Mouse (Mus musculus): ENCODE data around the gene Muc2. TPM values are rescaled to one million over a fixed set of nuclear protein-coding genes. Genes with fewer than 3 reads are reported as not detected.
A peak's percentile ranks its signal among the peaks of the same experiment; 100 is the strongest.

Muc2 gene
- polyA plus RNA-seq, 1 experiment = 1.4 TPM

GRCm38 (mm10) chr7:141752513-141752912, 62.4 kb downstream of the Muc2 start:
- 78% methylated on average over 6 of the region's 6 CpGs for WGBS
- H3K27ac ChIP-seq (ENCODE audit: control insufficient read depth, insufficient read depth, low read length) = no peak overlapping the region
- H3K36me3 ChIP-seq (ENCODE audit: control insufficient read depth, insufficient read depth, low read length) = no peaks in the 10 kb centered on the region
- no peaks in the 10 kb centered on the region for H3K4me1 ChIP-seq (replicated peaks; ENCODE audit: control insufficient read depth, insufficient read depth, low read length)
- H3K27me3 ChIP-seq (ENCODE audit: control insufficient read depth, insufficient read depth, low read length) = no peaks in the 10 kb centered on the region
- TF ChIP-seq CTCF (IDR thresholded peaks at IDR 0.05; ENCODE audit: borderline replicate concordance, control insufficient read depth, extremely low read depth, insufficient read depth, low read length, poor library complexity) = no peak
- no peak for TF ChIP-seq POLR2A (IDR thresholded peaks at IDR 0.05; ENCODE audit: control insufficient read depth, extremely low read depth, insufficient read depth, low read length, poor library complexity)
- no peak overlapping the region for H3K4me3 ChIP-seq (ENCODE audit: control insufficient read depth, insufficient read depth, low read length)
- no peak for DNase-seq

- H3K27ac ChIP-seq (ENCODE audit: control insufficient read depth, insufficient read depth, low read length) = no peak overlapping the region
- H3K4me3 ChIP-seq (ENCODE audit: control insufficient read depth, insufficient read depth, low read length) = no peak overlapping the region
- no peaks in the 10 kb centered on the region for H3K27me3 ChIP-seq (ENCODE audit: control insufficient read depth, insufficient read depth, low read length)
- peak; percentile 55 for DNase-seq
- no peak for TF ChIP-seq POLR2A (IDR thresholded peaks at IDR 0.05; ENCODE audit: control insufficient read depth, extremely low read depth, insufficient read depth, low read length, poor library complexity)
- H3K36me3 ChIP-seq (ENCODE audit: control insufficient read depth, insufficient read depth, low read length) = no peaks in the 10 kb centered on the region
- 48% methylated on average over 4 of the region's 4 CpGs for WGBS
- no peaks in the 10 kb centered on the region for H3K4me1 ChIP-seq (replicated peaks; ENCODE audit: control insufficient read depth, insufficient read depth, low read length)
These were observed 65.7 kb downstream of the Muc2 start for GRCm38 (mm10) chr7:141755831-141756230.

GRCm38 (mm10) chr7:141758291-141758690, 68.2 kb downstream of the Muc2 start:
- Histone ChIP-seq H3K4me3 (ENCODE audit: control insufficient read depth, insufficient read depth, low read length) (no peak overlapping the region), H3K4me1 (replicated peaks; ENCODE audit: control insufficient read depth, insufficient read depth, low read length) (no peaks in the 10 kb centered on the region), H3K27me3 (ENCODE audit: control insufficient read depth, insufficient read depth, low read length) (no peaks in the 10 kb centered on the region), H3K27ac (ENCODE audit: control insufficient read depth, insufficient read depth, low read length) (no peak overlapping the region), H3K36me3 (ENCODE audit: control insufficient read depth, insufficient read depth, low read length) (no peaks in the 10 kb centered on the region)
- WGBS = 58% methylated on average over 4 of the region's 4 CpGs
- TF ChIP-seq POLR2A (IDR thresholded peaks at IDR 0.05; ENCODE audit: control insufficient read depth, extremely low read depth, insufficient read depth, low read length, poor library complexity) (no peak), CTCF (IDR thresholded peaks at IDR 0.05; ENCODE audit: borderline replicate concordance, control insufficient read depth, extremely low read depth, insufficient read depth, low read length, poor library complexity) (no peak)
- no peak for DNase-seq

- WGBS = 91% methylated on average over 3 of the region's 3 CpGs
- Histone ChIP-seq H3K27me3 (ENCODE audit: control insufficient read depth, insufficient read depth, low read length) (no peaks in the 10 kb centered on the region), H3K36me3 (ENCODE audit: control insufficient read depth, insufficient read depth, low read length) (no peaks in the 10 kb centered on the region), H3K4me1 (replicated peaks; ENCODE audit: control insufficient read depth, insufficient read depth, low read length) (no peaks in the 10 kb centered on the region), H3K27ac (ENCODE audit: control insufficient read depth, insufficient read depth, low read length) (no peak overlapping the region), H3K4me3 (ENCODE audit: control insufficient read depth, insufficient read depth, low read length) (no peak overlapping the region)
- TF ChIP-seq CTCF (IDR thresholded peaks at IDR 0.05; ENCODE audit: borderline replicate concordance, control insufficient read depth, extremely low read depth, insufficient read depth, low read length, poor library complexity) (no peak), POLR2A (IDR thresholded peaks at IDR 0.05; ENCODE audit: control insufficient read depth, extremely low read depth, insufficient read depth, low read length, poor library complexity) (no peak)
- no peak for DNase-seq
These were observed 80.4 kb downstream of the Muc2 start for GRCm38 (mm10) chr7:141770521-141770920.

GRCm38 (mm10) chr7:141770988-141771387, 80.8 kb downstream of the Muc2 start:
- no peak overlapping the region for H3K27ac ChIP-seq (ENCODE audit: control insufficient read depth, insufficient read depth, low read length)
- DNase-seq = no peak
- H3K36me3 ChIP-seq (ENCODE audit: control insufficient read depth, insufficient read depth, low read length) = no peaks in the 10 kb centered on the region
- no peak for TF ChIP-seq POLR2A (IDR thresholded peaks at IDR 0.05; ENCODE audit: control insufficient read depth, extremely low read depth, insufficient read depth, low read length, poor library complexity)
- no peak for TF ChIP-seq CTCF (IDR thresholded peaks at IDR 0.05; ENCODE audit: borderline replicate concordance, control insufficient read depth, extremely low read depth, insufficient read depth, low read length, poor library complexity)
- no peak overlapping the region for H3K4me3 ChIP-seq (ENCODE audit: control insufficient read depth, insufficient read depth, low read length)
- H3K27me3 ChIP-seq (ENCODE audit: control insufficient read depth, insufficient read depth, low read length) = no peaks in the 10 kb centered on the region
- H3K4me1 ChIP-seq (replicated peaks; ENCODE audit: control insufficient read depth, insufficient read depth, low read length) = no peaks in the 10 kb centered on the region
- WGBS = 90% methylated on average over 8 of the region's 8 CpGs

- TF ChIP-seq CTCF (IDR thresholded peaks at IDR 0.05; ENCODE audit: borderline replicate concordance, control insufficient read depth, extremely low read depth, insufficient read depth, low read length, poor library complexity) (no peak), POLR2A (IDR thresholded peaks at IDR 0.05; ENCODE audit: control insufficient read depth, extremely low read depth, insufficient read depth, low read length, poor library complexity) (no peak)
- no peak for DNase-seq
- Histone ChIP-seq H3K36me3 (ENCODE audit: control insufficient read depth, insufficient read depth, low read length) (no peaks in the 10 kb centered on the region), H3K4me1 (replicated peaks; ENCODE audit: control insufficient read depth, insufficient read depth, low read length) (no peaks in the 10 kb centered on the region), H3K27ac (ENCODE audit: control insufficient read depth, insufficient read depth, low read length) (no peak overlapping the region), H3K4me3 (ENCODE audit: control insufficient read depth, insufficient read depth, low read length) (no peak overlapping the region), H3K27me3 (ENCODE audit: control insufficient read depth, insufficient read depth, low read length) (no peaks in the 10 kb centered on the region)
- WGBS = 56% methylated on average over 1 of the region's 1 CpGs
These were observed 82.0 kb downstream of the Muc2 start for GRCm38 (mm10) chr7:141772058-141772557.

GRCm38 (mm10) chr7:141774855-141775254, 84.7 kb downstream of the Muc2 start:
- no peak for DNase-seq
- H3K27ac ChIP-seq (ENCODE audit: control insufficient read depth, insufficient read depth, low read length) = no peak overlapping the region
- 93% methylated on average over 2 of the region's 2 CpGs for WGBS
- no peak overlapping the region for H3K4me3 ChIP-seq (ENCODE audit: control insufficient read depth, insufficient read depth, low read length)
- H3K4me1 ChIP-seq (replicated peaks; ENCODE audit: control insufficient read depth, insufficient read depth, low read length) = no peaks in the 10 kb centered on the region
- TF ChIP-seq CTCF (IDR thresholded peaks at IDR 0.05; ENCODE audit: borderline replicate concordance, control insufficient read depth, extremely low read depth, insufficient read depth, low read length, poor library complexity) (no peak), POLR2A (IDR thresholded peaks at IDR 0.05; ENCODE audit: control insufficient read depth, extremely low read depth, insufficient read depth, low read length, poor library complexity) (no peak)
- no peaks in the 10 kb centered on the region for H3K36me3 ChIP-seq (ENCODE audit: control insufficient read depth, insufficient read depth, low read length)
- H3K27me3 ChIP-seq (ENCODE audit: control insufficient read depth, insufficient read depth, low read length) = no peaks in the 10 kb centered on the region

Measured in thymus, adult 2 months (tissue).